Mouse (Mus musculus) midbrain, embryonic 16.5 days (tissue): ENCODE measurements around the gene Cnfn. TPM values are rescaled to one million over a fixed set of nuclear protein-coding genes. Genes with fewer than 3 reads are reported as not detected.
"Not testable (repeated sequence)": the region's sequence is repeated elsewhere in the genome, so short reads cannot be mapped to it uniquely, and the experiment has no call there.

ENCODE experiments used
- ATAC-seq: fragments of 200-750 bp; cut with Nextera tagmentation; 2 replicates; pipeline ENCODE4 v1.8.0; 2017; ENCODE audit warnings: moderate TSS enrichment
- H3K27ac ChIP-seq: fragments of 300-500 bp; sonication (generic); 2 replicates; pipeline ENCODE4 v1.5.1; 2014; ENCODE audit warnings: mild to moderate bottlenecking, low read length, mixed read lengths
- H3K27me3 ChIP-seq: fragments of 300-500 bp; sonication (generic); 2 replicates; pipeline ENCODE4 v1.6.1; 2014; ENCODE audit warnings: low read depth, low read length, mixed read lengths; ENCODE audit not compliant: control insufficient read depth, insufficient read depth
- H3K36me3 ChIP-seq: fragments of 300-500 bp; sonication (generic); 2 replicates; pipeline ENCODE4 v1.6.1; 2014; ENCODE audit warnings: mild to moderate bottlenecking, low read length, moderate library complexity, mixed read lengths; ENCODE audit not compliant: control insufficient read depth, insufficient read depth
- H3K4me1 ChIP-seq: fragments of 300-500 bp; sonication (generic); 2 replicates; pipeline ENCODE4 v1.6.1; 2014; ENCODE audit warnings: mild to moderate bottlenecking, low read length, mixed read lengths; ENCODE audit not compliant: control insufficient read depth, insufficient read depth
- H3K4me2 ChIP-seq: fragments of 300-500 bp; sonication (generic); 2 replicates; pipeline ENCODE4 v1.6.1; 2014; ENCODE audit warnings: mild to moderate bottlenecking, low read length, mixed read lengths
- H3K4me3 ChIP-seq: fragments of 300-500 bp; sonication (generic); 2 replicates; pipeline ENCODE4 v1.5.1; 2014; ENCODE audit warnings: low read depth, mild to moderate bottlenecking, low read length, moderate library complexity, mixed read lengths
- H3K9ac ChIP-seq: fragments of 300-500 bp; sonication (generic); 2 replicates; pipeline ENCODE4 v1.6.1; 2014; ENCODE audit warnings: low read depth, low read length, mixed read lengths
- H3K9me3 ChIP-seq: fragments of 300-500 bp; sonication (generic); replicated peaks from 2 replicates; pipeline ENCODE4 v1.6.1; 2014; ENCODE audit warnings: mild to moderate bottlenecking, low read length, mixed read lengths; ENCODE audit not compliant: control insufficient read depth, poor library complexity, severe bottlenecking
- WGBS: fragments of 180-500 bp; shearing (Covaris S2); extraction: QIAGEN DNeasy Blood & Tissue Kit; methylation state at CpG from one replicate; pipeline ENCODE4 v1.1.7; 2014; 5-methylcytosine and 5-hydroxymethylcytosine counted together
- polyA plus RNA-seq: library from polyadenylated mRNA; unstranded; fragments of >200 nt; fragmentation: Nextera tagmentation; extraction: Ambion mirVana; gene quantifications from 2 replicates; pipeline ENCODE4 v1.2.1, GENCODE M21; 2015

Cnfn gene
- polyA plus RNA-seq, 1 experiment from 2014 or later = not detected

- no peak for ATAC-seq
- Histone ChIP-seq H3K4me1 (no peaks in the 10 kb centered on the region), H3K4me2 (no peak overlapping the region), H3K9ac (no peak overlapping the region), H3K27ac (no peak overlapping the region), H3K27me3 (no peaks in the 10 kb centered on the region), H3K36me3 (no peaks in the 10 kb centered on the region), H3K9me3 (no peaks in the 10 kb centered on the region), H3K4me3 (no peak overlapping the region)
- 28% methylated on average over 5 of the region's 5 CpGs for WGBS
These were observed 32.5 kb upstream of the Cnfn start for GRCm38 (mm10) chr7:25401986-25402385.

- ATAC-seq = no peak
- H3K9me3 ChIP-seq = no peaks in the 10 kb centered on the region
- 61% methylated on average over 2 of the region's 2 CpGs for WGBS
- H3K4me2 ChIP-seq = no peak overlapping the region
- H3K36me3 ChIP-seq = no peaks in the 10 kb centered on the region
- H3K4me3 ChIP-seq = no peak overlapping the region
- H3K27me3 ChIP-seq = no peaks in the 10 kb centered on the region
- no peak overlapping the region for H3K9ac ChIP-seq
- peaks cover 2% of the 10 kb centered on the region; the same call in 1 of the 2 replicates for H3K4me1 ChIP-seq
- no peak overlapping the region for H3K27ac ChIP-seq
These were observed 32.0 kb upstream of the Cnfn start for GRCm38 (mm10) chr7:25401551-25401950.

- not testable (repeated sequence) for H3K27me3 ChIP-seq, H3K4me3 ChIP-seq, H3K4me2 ChIP-seq, H3K27ac ChIP-seq, H3K36me3 ChIP-seq, H3K9me3 ChIP-seq, H3K9ac ChIP-seq, ATAC-seq
- peaks cover 11% of the 10 kb centered on the region for H3K4me1 ChIP-seq
These were observed 29.5 kb upstream of the Cnfn start for GRCm38 (mm10) chr7:25399028-25399427.

DNA sequence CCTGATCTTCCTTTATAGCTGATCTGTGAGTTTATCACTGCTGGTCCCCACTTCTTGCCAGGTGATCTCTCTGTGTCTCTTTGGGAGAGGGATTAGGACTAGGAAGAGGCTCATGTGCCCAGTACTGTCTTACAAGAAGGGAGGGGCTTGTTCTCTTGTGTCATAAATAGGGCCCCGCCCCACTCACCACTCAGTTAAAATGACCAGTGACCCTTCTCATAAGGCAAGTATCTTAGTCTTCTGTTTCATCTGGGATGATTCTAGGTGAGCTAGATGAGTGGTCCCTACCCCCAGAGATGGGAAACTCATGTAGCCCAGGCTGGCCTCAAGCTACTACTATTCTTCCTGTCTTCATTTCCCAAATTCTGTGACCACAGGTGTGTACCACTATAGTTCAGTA, 29.1 kb upstream of the Cnfn start, which contains the start of gene Lipe:
TSS of gene Lipe (minus strand) at position 101 of the 400 bp plus-strand sequence.
- Histone ChIP-seq H3K9ac (no peak within 1 kb of the TSS), H3K4me2 (no peak within 1 kb of the TSS), H3K4me1 (peaks cover 15% of the 10 kb centered on the region), H3K27ac (no peak within 1 kb of the TSS), H3K27me3 (no peaks in the 10 kb centered on the region), H3K36me3 (no peaks in the 10 kb centered on the region), H3K9me3 (no peaks in the 10 kb centered on the region), H3K4me3 (no peak within 1 kb of the TSS)
- no peak for ATAC-seq
- 95% methylated on average over 1 of the region's 1 CpGs for WGBS

DNA sequence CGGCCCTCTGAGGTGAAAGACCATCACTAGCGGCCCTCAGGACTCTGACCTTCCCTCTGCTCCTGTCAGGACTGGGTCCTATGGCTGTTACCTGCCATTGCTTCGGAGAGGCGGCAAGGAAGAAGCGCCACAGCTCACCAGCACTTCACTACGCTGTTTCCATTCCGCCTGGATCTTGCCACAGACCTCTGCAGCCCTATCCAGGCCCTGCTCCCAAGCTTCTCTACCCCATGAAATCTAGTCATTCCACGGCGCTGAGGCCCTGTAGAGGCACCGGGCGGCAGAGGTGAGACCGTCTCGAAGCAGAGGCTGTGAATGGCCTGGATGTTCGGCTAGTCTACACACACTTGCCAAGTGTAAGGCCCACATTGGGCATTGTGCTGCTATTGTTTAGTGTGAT, 27.1 kb upstream of the Cnfn start:
- 90% methylated on average over 14 of the region's 14 CpGs for WGBS
- peak overlapping the region; percentile 62 for H3K4me3 ChIP-seq
- no peaks in the 10 kb centered on the region for H3K36me3 ChIP-seq
- peak overlapping the region; percentile 61 for H3K4me2 ChIP-seq
- no peak overlapping the region; the same call in 1 of the 2 replicates for H3K9ac ChIP-seq
- H3K9me3 ChIP-seq = no peaks in the 10 kb centered on the region
- H3K27ac ChIP-seq = no peak overlapping the region
- no peaks in the 10 kb centered on the region for H3K27me3 ChIP-seq
- H3K4me1 ChIP-seq = peaks cover 24% of the 10 kb centered on the region
- ATAC-seq = peak; percentile 2; the same call in 1 of the 2 replicates

DNA sequence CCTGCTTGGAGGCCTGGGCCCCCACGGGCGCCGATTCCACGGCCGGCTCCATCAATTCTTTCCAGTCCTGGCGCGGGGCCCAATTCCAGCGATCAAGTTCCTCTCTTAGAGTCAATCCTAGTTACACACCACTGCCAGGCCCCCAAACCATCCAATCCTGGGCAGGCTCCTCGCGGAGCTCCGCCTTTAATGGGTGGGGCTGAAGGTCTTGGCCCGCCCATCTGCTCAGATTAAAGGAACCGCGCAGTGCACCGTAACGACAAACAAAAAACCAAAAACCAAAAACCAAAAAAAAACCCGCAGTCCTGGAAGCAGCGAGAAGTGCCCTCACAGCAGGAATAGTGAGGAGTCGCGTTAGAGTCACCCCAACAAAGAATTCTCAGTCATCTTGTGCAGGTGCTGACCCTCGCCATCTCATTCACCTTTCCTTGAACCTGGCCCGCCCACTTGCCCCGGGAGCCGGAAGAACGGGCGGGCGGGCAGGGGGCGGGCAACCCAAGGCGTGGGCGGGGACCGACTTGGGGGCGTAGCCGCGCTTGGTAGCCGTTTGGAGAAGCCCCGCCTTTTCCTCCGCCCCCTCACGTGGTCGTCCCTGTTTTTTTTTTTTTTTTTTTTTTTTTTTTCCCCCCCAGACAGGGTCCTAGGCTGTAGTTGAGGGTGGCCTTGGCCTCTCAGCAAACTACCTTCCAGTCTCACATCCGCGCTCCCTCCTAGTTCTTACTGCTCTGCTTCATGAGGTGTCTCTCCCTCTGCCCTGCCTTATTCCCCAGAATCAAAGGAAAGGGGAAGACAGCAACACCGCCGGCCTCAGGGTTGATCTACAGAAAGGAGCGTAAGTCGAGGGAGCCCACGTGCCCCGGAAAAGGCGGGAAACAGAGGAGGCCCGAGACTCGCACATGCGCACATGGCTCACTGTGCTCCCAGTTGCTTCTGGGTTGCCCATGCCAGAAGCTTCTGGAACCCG, 26.3 kb upstream of the Cnfn start:
- Histone ChIP-seq H3K4me3 (peak overlapping the region; percentile 62), H3K27me3 (no peaks in the 10 kb centered on the region), H3K36me3 (no peaks in the 10 kb centered on the region), H3K9me3 (no peaks in the 10 kb centered on the region), H3K4me2 (peak overlapping the region; percentile 61), H3K4me1 (peaks cover 24% of the 10 kb centered on the region), H3K9ac (peak overlapping the region; percentile 70), H3K27ac (peak overlapping the region; percentile 71)
- WGBS = 5% methylated on average over 49 of the region's 52 CpGs
- peak; percentile 96 for ATAC-seq

DNA sequence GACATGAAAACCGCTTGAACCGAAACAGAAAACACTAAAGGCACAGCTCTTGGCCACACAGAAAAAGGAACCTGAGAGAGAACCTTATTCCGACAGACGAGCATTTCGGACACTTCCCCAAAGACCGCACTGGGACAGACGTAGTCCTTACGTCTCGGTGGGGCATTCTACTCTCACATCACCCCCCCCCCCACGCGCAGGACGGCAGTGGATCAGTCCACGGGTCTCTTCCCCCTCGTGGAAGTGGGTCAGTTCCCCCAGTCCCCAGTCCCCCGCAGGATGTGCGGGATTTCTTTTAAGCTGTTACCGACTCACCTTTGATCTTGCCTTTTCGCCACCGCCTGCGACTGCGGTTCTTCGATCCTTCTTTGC, 25.6 kb upstream of the Cnfn start:
- Histone ChIP-seq H3K4me1 (peaks cover 27% of the 10 kb centered on the region), H3K36me3 (no peaks in the 10 kb centered on the region), H3K9me3 (no peaks in the 10 kb centered on the region), H3K4me2 (peak overlapping the region; percentile 61), H3K4me3 (peak overlapping the region; percentile 62), H3K27me3 (no peaks in the 10 kb centered on the region), H3K27ac (peak overlapping the region; percentile 71), H3K9ac (peak overlapping the region; percentile 70)
- ATAC-seq = peak; percentile 68
- WGBS = under 1% methylated on average over 20 of the region's 22 CpGs

- Histone ChIP-seq H3K4me1 (peaks cover 28% of the 10 kb centered on the region), H3K27me3 (no peaks in the 10 kb centered on the region), H3K27ac (peak overlapping the region; percentile 71), H3K9me3 (no peaks in the 10 kb centered on the region), H3K9ac (peak overlapping the region; percentile 70), H3K36me3 (no peaks in the 10 kb centered on the region), H3K4me3 (peak overlapping the region; percentile 62), H3K4me2 (peak overlapping the region; percentile 61)
- ATAC-seq = no peak
- WGBS = 24% methylated on average over 7 of the region's 7 CpGs
These were observed 25.2 kb upstream of the Cnfn start for GRCm38 (mm10) chr7:25394754-25395153.
